Mouse (Mus musculus) midbrain, postnatal 0 days (tissue): ENCODE measurements around the gene Gtf2h3. TPM values are rescaled to one million over a fixed set of nuclear protein-coding genes. Genes with fewer than 3 reads are reported as not detected.

Experiments used
- ATAC-seq: fragments of 200-750 bp; cut with Nextera tagmentation; 2 replicates; pipeline ENCODE4 v1.8.0; 2017; ENCODE audit warnings: moderate number of reproducible peaks, mild to moderate bottlenecking, moderate TSS enrichment, moderate library complexity; ENCODE audit not compliant: low FRiP score
- DNase-seq: peaks from one replicate; pipeline ENCODE4 v3.0.0-alpha.2; 2015; ENCODE audit warnings: low spot score
- H3K27ac ChIP-seq: fragments of 300-500 bp; sonication (generic); 2 replicates; pipeline ENCODE4 v1.5.1; 2014; ENCODE audit warnings: low read depth, mild to moderate bottlenecking, low read length, mixed read lengths
- H3K27me3 ChIP-seq: fragments of 300-500 bp; sonication (generic); 2 replicates; pipeline ENCODE4 v1.6.1; 2014; ENCODE audit warnings: low read length, control low read depth, mixed read lengths; ENCODE audit not compliant: insufficient read depth
- H3K36me3 ChIP-seq: fragments of 300-500 bp; sonication (generic); 2 replicates; pipeline ENCODE4 v1.6.1; 2014; ENCODE audit warnings: low read length, control low read depth, mixed read lengths; ENCODE audit not compliant: insufficient read depth
- H3K4me1 ChIP-seq: fragments of 300-500 bp; sonication (generic); 2 replicates; pipeline ENCODE4 v1.6.1; 2014; ENCODE audit warnings: mild to moderate bottlenecking, control low read depth, antibody characterized with exemption, low read length, mixed read lengths; ENCODE audit not compliant: insufficient read depth
- H3K4me2 ChIP-seq: fragments of 300-500 bp; sonication (generic); 2 replicates; pipeline ENCODE4 v1.6.1; 2014; ENCODE audit warnings: low read depth, mild to moderate bottlenecking, low read length, mixed read lengths; ENCODE audit not compliant: poor library complexity, severe bottlenecking
- H3K4me3 ChIP-seq: fragments of 300-500 bp; sonication (generic); 2 replicates; pipeline ENCODE4 v1.5.1; 2014; ENCODE audit warnings: low read depth, mild to moderate bottlenecking, low read length, moderate library complexity
- H3K9ac ChIP-seq: fragments of 300-500 bp; sonication (generic); replicated peaks from 2 replicates; pipeline ENCODE4 v1.6.1; 2014; ENCODE audit warnings: mild to moderate bottlenecking, low read length, moderate library complexity, mixed read lengths; ENCODE audit not compliant: poor library complexity, severe bottlenecking
- H3K9me3 ChIP-seq: fragments of 300-500 bp; sonication (generic); 2 replicates; pipeline ENCODE4 v1.6.1; 2016; ENCODE audit warnings: low read length, control low read depth
- CTCF ChIP-seq: IDR thresholded peaks from 2 replicates; pipeline ENCODE4 v1.5.1; 2016; ENCODE audit warnings: antibody characterized with exemption, mild to moderate bottlenecking
- whole genome bisulfite sequencing: fragments of 180-500 bp; shearing (Covaris S2); extraction: QIAGEN DNeasy Blood & Tissue Kit; methylation state at CpG from one replicate; pipeline ENCODE4 v1.1.7; 2014; 5-methylcytosine and 5-hydroxymethylcytosine counted together
- polyA plus RNA-seq: library from polyadenylated mRNA; unstranded; fragments of >200 nt; fragmentation: Nextera tagmentation; extraction: Ambion mirVana; gene quantifications from 2 replicates; pipeline ENCODE4 v1.2.1, GENCODE M21; 2015
- total RNA-seq: library from RNA; depleted of rRNA; stranded (reverse); fragments of >200 nt; gene quantifications from 2 replicates; pipeline ENCODE4 v1.2.3, GENCODE M21; 2014

The Gtf2h3 gene
- total and polyA plus RNA-seq, 2 experiments from 2014 or later: 26.9 to 27.1 TPM

GRCm38 (mm10) chr5:124610965-124611364 is 32.0 kb downstream of the Gtf2h3 start:
- Histone ChIP-seq H3K4me3 (no peak overlapping the region), H3K27me3 (no peaks in the 10 kb centered on the region), H3K4me2 (no peak overlapping the region), H3K27ac (no peak overlapping the region), H3K9me3 (no peaks in the 10 kb centered on the region), H3K9ac (no peak overlapping the region), H3K4me1 (no peaks in the 10 kb centered on the region), H3K36me3 (peaks cover 35% of the 10 kb centered on the region)
- DNase-seq: no peak
- 74% methylated on average over 10 of the region's 10 CpGs for WGBS
- ATAC-seq: no peak
- peak; percentile 26; the same call in 1 of the 2 replicates for TF ChIP-seq CTCF

- DNase-seq (no peak), ATAC-seq (no peak)
- peaks cover 21% of the 10 kb centered on the region for H3K36me3 ChIP-seq
- no peaks in the 10 kb centered on the region for H3K9me3 ChIP-seq
- H3K27me3 ChIP-seq: no peaks in the 10 kb centered on the region
- TF ChIP-seq CTCF: no peak
- H3K27ac ChIP-seq: no peak overlapping the region
- no peak overlapping the region for H3K4me3 ChIP-seq
- 91% methylated on average over 11 of the region's 11 CpGs for WGBS
- no peaks in the 10 kb centered on the region for H3K4me1 ChIP-seq
- H3K4me2 ChIP-seq: no peak overlapping the region
- no peak overlapping the region for H3K9ac ChIP-seq
Measured at GRCm38 (mm10) chr5:124614709-124615108, 35.8 kb downstream of the Gtf2h3 start.

DNA sequence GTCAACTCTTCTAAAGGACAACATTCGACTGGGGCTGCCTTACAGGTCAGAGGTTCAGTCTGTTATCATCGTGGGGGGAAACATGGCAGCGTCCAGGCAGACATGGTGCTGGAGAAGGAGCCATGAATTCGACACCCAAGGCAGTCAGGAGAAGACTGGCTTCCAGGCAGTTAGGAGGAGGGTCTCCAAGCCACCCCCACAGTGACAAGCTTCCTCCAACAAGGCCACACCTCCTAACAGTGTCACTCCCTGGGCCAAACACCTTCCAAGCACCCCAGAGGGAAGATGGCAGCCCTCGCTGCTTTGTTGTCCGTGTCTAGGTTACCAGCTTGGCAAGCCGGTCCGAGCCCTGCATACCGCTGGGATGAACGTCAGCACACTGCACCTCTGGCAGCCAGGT is 39.8 kb downstream of the Gtf2h3 start:
- no peak for DNase-seq
- no peak overlapping the region for H3K4me3 ChIP-seq
- H3K27me3 ChIP-seq: no peaks in the 10 kb centered on the region
- H3K4me1 ChIP-seq: no peaks in the 10 kb centered on the region
- no peak for ATAC-seq
- peaks cover 28% of the 10 kb centered on the region for H3K36me3 ChIP-seq
- H3K4me2 ChIP-seq: no peak overlapping the region
- 93% methylated on average over 10 of the region's 10 CpGs for WGBS
- no peak overlapping the region for H3K9ac ChIP-seq
- no peaks in the 10 kb centered on the region for H3K9me3 ChIP-seq
- no peak for TF ChIP-seq CTCF
- H3K27ac ChIP-seq: no peak overlapping the region

DNA sequence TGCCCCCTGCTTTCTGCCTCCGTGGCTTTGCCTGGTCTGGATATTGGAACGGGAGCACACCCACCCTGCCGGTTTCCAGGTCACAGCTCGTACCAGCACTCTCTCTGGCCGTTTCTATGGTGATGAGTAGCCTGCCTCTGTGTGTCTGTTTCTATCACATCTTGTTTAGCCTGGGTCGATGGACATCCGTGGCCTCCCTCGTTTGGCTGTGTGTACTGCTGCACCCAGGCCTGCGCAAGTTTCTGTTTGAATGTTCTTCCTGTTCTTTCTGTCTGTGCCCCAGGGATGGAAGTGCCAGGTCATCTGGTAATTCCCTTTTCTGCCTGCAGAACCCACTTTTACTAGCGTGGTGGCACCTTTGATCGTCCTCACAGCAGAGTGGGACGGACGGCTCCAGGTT is 42.4 kb downstream of the Gtf2h3 start:
- Histone ChIP-seq H3K27ac (no peak overlapping the region), H3K4me3 (no peak overlapping the region), H3K4me2 (no peak overlapping the region), H3K9me3 (no peaks in the 10 kb centered on the region), H3K36me3 (peaks cover 27% of the 10 kb centered on the region), H3K27me3 (no peaks in the 10 kb centered on the region), H3K4me1 (no peaks in the 10 kb centered on the region), H3K9ac (no peak overlapping the region)
- ATAC-seq (no peak), DNase-seq (peak; percentile 8)
- 53% methylated on average over 13 of the region's 13 CpGs for WGBS
- no peak for TF ChIP-seq CTCF

- Histone ChIP-seq H3K27me3 (no peaks in the 10 kb centered on the region), H3K4me1 (no peaks in the 10 kb centered on the region), H3K9ac (no peak overlapping the region), H3K4me3 (no peak overlapping the region), H3K27ac (no peak overlapping the region), H3K4me2 (no peak overlapping the region), H3K9me3 (no peaks in the 10 kb centered on the region), H3K36me3 (peaks cover 31% of the 10 kb centered on the region)
- ATAC-seq (no peak), DNase-seq (no peak)
- WGBS: 82% methylated on average over 15 of the region's 15 CpGs
- no peak for TF ChIP-seq CTCF
Measured at GRCm38 (mm10) chr5:124622890-124623289, 44.0 kb downstream of the Gtf2h3 start.

- no peak for TF ChIP-seq CTCF
- ATAC-seq (no peak), DNase-seq (no peak)
- Histone ChIP-seq H3K27ac (no peak overlapping the region), H3K9ac (no peak overlapping the region), H3K9me3 (no peaks in the 10 kb centered on the region), H3K4me1 (no peaks in the 10 kb centered on the region), H3K4me3 (no peak overlapping the region), H3K27me3 (no peaks in the 10 kb centered on the region), H3K36me3 (peaks cover 30% of the 10 kb centered on the region), H3K4me2 (no peak overlapping the region)
- 95% methylated on average over 9 of the region's 9 CpGs for WGBS
Measured at GRCm38 (mm10) chr5:124624291-124624690, 45.4 kb downstream of the Gtf2h3 start.
